Mouse (Mus musculus) adipocyte (in vitro differentiated cells): ENCODE measurements around the gene Bpnt1.

Source experiments
- DNase-seq: peaks from one replicate; pipeline ENCODE4 v3.0.0-alpha.2; 2016; ENCODE audit warnings: low spot score

Bpnt1 gene

DNA sequence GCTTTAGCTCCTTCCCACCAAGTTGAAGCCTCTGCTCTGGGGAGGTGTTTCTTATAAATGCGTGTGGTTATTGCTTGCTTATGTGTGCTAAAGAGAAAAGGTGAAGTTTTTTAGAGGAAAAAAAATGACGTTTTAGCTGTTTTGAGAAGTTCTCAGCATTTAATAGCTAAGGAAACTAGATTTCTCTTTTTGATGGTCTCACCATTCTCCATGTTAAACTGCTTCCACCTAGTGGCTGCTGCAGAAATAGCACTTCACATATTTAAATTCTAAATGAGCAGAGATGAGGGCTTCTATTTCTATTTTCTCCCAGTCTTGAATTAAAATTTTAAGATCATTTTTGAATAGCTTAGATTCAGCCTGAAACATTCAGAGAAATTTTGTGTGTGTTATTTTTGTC is 72.1 kb downstream of the Bpnt1 start:
- DNase-seq: peak; percentile 58

DNA sequence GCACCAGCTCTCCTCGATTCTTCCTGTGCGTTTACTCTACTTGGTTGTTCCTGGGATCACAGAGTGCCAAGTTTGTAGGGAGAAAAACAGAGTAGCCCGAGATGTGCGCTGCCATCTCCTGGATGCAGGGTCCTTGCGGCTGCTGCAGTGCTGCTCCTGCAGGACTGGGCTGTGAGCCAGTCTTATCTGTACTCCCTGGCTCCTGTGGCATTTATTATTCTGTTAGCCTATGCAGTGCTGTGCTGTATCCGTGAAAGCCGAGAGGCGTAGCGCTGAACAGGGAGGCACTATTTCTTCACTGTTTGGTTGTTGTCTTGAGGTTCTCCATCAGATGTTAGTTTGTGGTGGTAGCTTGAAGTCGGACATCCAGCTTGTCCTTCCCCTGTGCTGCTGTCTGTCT is 74.0 kb downstream of the Bpnt1 start:
- no peak for DNase-seq
